Mouse (Mus musculus): ENCODE results near the gene Arhgap9.
"Not testable (repeated sequence)": the region's sequence is repeated elsewhere in the genome, so short reads cannot be mapped to it uniquely, and the experiment has no call there.

Gene Arhgap9

GRCm38 (mm10) chr10:127291881-127292638 is 29.7 kb upstream of the Arhgap9 start:
- in situ Hi-C loops (cut with MboI, MseI) = no loop called here

GRCm38 (mm10) chr10:127292987-127293538 is 28.7 kb upstream of the Arhgap9 start:
- in situ Hi-C loops (cut with MboI, MseI) = no loop called here

DNA sequence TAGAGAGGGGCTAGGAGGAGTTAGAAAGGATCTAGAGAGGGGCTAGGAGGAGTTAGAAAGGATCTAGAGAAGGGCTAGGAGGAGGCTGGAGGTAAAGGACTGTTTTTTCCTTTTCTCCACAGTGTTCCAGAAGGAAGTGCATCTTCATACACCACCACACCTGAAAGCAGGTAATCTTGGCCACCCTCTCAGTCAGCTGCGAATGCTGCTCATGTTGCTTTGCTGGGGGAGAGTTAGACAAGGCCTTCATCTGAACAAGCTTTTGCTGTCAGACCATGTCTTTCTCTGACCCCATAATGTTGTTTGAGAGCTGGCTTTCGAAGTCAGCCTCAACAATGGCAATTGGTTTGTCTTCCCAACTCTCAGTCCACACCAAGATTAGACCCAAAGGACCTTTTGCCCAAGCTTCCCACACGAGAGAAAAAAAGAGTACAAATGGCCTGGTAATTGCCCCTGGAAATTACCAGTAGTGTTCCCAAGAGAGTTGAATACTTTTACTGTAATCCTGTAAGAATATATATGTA is 28.1 kb upstream of the Arhgap9 start:
- in situ Hi-C loops (cut with MboI, MseI) = no loop called here

GRCm38 (mm10) chr10:127294895-127295510 is 26.8 kb upstream of the Arhgap9 start:
- in situ Hi-C loops (cut with MboI, MseI) = no loop called here

GRCm38 (mm10) chr10:127295986-127296794 is 25.6 kb upstream of the Arhgap9 start:
- in situ Hi-C loops (cut with MboI, MseI) = no loop called here

DNA sequence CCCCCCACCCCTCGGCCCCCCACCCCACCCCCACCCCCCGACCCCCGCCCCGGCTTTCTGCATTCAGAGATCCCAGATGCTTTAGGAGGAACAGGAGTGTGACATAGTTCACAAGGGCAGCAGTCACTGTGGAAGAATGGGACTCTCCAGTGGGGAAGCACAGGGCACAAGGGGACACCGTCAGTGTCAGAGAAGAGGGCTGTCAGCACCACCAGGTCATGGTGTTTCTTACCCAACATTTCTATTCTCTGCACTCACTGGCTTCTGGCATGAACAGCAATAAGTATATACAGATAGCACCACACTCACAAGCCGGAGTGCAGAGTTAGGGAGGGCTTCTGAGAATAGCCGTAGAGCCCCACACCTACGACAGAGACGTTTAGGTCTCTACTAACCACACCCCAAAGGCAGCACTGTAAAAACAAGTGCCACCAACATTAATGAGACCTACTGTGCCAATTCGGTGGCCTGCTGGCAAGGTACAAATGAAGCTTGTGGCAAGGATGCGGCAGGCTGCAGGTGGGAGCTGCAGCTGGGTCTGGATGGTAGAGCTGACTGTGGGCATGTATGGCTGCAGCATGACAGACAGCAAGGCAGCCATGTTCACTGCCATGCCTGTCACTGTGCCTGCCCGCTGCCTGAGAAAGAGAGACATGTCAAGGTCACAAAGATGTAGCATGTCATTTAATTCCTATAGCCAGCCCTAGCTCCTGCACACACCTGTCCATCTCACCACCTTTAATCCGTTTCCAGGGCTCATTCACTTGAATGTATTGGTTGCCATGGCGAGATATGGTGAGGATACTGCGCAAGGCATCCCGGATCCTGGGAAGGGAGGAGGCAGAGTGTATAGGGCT is 24.5 kb upstream of the Arhgap9 start:
- in situ Hi-C loops (cut with MboI, MseI) = no loop called here

- in situ Hi-C loops (cut with MboI, MseI) = no loop called here
These were observed 21.4 kb upstream of the Arhgap9 start for GRCm38 (mm10) chr10:127300361-127300760.

DNA sequence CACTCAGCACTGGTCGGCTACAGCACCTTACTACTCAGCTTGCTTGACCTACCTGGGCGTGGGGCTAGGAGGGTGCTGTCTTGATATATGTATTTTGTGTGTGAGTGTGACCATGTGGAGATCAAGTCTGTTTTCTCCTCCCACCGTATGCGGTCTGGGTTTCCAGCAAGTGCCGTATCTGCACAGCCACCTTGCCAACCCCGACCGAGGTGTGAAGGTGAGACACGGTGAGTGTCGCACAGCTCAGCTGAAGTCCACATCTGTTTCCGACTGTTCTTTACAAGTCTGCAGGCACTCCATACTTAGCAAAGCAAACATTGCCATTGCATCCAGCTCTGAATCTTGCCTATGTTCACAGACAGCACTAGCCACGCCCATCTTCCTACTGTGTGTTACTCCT is 18.6 kb upstream of the Arhgap9 start:
- in situ Hi-C loops (cut with MboI, MseI) = no loop called here

GRCm38 (mm10) chr10:127309167-127309566 is 12.6 kb upstream of the Arhgap9 start:
- in situ Hi-C loops (cut with MboI, MseI) = not testable (repeated sequence)

DNA sequence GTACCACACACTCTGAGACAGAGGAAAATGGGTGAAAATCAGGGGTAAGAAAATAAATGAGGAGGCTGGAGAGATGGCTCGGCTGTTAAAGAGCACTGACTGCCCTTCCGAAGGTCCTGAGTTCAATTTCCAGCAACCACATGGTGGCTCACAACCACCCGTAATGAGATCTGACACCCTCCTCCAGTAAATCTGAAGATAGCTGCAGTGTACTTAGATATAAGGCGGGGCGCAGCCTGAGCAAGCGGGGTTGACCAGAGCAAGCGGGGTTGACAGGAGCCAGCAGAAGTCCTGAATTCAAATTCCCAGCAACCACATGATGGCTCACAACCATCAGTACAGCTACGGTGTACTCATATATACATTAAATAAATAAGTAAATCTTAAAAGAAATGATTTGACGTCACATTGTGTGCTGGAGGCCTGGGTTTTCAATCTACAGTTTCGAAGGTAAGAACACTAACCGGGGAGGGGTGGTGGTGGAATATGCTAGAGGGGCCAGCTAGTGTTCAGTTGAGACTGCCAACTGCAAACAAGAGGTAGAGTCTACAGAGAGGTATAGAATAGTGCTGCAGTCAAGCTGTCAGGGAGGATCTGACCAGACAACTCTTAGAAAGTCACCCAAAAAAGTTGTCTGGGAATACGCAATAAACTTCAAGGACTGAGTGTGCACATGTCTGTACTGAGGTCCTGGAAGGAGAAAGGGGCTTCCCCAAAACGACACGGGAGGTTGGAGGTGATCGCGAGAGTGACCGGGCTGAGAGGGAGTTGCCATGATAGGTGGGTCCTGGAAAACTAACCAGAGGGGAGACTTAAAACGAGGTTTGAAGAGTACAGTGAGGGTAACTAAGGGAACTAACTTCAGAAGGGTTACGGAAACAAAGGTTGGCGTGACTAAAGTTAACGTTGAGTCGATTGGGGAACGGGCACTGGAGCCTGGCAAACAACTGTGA is 11.0 kb upstream of the Arhgap9 start:
- in situ Hi-C loops (cut with MboI, MseI) = no loop called here

DNA sequence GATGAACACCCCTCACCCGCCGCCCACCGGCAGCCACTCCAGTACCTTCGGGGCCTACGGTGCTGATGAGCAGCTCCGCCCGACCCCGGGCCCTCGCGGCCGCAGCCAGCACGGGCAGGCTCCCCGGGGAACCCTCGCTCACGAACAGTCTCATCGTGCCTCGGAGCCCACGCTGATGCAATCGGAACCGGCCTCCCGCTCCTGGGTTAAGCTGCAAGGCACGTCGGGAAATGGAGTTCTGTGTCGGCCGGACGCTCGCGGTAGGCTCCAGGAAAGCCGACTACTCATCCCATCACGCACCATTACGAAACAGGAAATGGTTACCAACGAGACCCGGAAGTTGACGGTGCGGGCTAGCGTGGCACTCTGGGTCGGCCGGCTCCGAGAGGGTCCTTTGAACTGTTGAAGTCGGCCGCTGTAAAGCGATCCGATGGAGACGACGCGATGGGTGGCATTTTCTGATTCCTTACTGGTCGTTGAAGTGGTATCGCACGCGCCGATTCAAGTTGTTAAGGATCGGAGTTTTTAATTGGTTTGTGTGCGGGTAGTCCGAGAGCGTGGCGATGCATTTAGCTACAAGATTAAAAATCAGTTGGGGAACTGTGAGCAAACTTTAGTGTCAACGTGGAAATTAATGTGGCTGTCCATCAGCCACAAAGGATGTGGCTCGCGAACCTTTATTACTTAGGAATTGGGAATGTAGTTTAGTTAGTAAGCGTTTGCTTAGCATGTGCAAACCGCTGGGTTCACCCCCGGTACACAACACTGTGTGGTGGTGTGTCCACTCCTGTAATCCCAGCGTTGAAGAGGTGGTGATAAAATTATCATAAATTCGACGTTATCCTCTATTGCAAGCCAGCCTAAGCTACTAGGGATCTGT is 10.0 kb upstream of the Arhgap9 start, which contains the start of gene Mars:
Gene Mars (minus strand): TSS at position 311 of the 880 bp plus-strand sequence.
- in situ Hi-C loops (cut with MboI, MseI) = no loop called here

DNA sequence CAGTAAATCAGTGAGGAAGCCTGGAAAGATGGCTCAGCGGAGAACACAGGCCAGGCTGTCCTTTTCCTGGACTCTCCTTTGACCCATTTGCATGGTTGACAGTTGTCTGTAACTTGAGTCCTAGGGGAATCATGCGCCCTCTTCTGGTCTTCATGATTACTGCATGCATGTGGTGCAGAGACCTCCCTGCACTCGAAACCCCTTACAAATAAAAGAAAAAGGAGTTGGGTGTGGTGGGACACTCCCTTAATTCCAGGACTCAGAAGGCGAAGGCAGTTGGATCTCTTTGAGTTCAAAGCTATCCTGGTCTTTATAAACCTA is 9.4 kb upstream of the Arhgap9 start:
- in situ Hi-C loops (cut with MboI, MseI) = no loop called here

- in situ Hi-C loops (cut with MboI, MseI) = no loop called here
These were observed 8.9 kb upstream of the Arhgap9 start for GRCm38 (mm10) chr10:127312858-127313257.

- in situ Hi-C loops (cut with MboI, MseI) = not testable (repeated sequence)
These were observed 8.2 kb upstream of the Arhgap9 start for GRCm38 (mm10) chr10:127313516-127313915.

- in situ Hi-C loops (cut with MboI, MseI) = not testable (repeated sequence)
These were observed 6.8 kb upstream of the Arhgap9 start for GRCm38 (mm10) chr10:127314950-127315349.

- in situ Hi-C loops (cut with MboI, MseI) = no loop called here
These were observed 4.5 kb upstream of the Arhgap9 start for GRCm38 (mm10) chr10:127317277-127317676.

- in situ Hi-C loops (cut with MboI, MseI) = no loop called here
These were observed 3.8 kb upstream of the Arhgap9 start for GRCm38 (mm10) chr10:127318009-127318408.

- in situ Hi-C loops (cut with MboI, MseI) = no loop called here
These were observed 1.8 kb upstream of the Arhgap9 start for GRCm38 (mm10) chr10:127319969-127320368.

DNA sequence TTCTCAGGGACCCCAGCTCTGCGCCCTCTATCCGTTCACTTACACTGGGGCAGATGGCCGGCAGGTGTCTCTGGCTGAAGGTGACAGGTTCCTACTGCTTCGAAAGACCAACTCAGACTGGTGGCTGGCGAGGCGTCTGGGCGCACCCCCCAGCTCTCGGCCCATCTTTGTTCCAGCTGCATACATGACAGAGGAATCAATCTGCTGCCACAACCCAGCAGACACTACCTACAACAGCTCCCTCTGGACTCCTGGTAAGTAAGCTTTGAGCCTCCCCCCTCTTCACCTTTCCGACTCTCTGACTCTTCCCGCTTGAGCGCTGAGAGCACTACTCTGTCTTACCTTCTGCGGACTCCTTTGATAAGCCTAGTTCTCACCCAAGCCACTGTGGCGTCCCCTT is 414 bp downstream of the Arhgap9 start:
- in situ Hi-C loops (cut with MboI, MseI) = no loop called here
